Mouse (Mus musculus): Measurements from ENCODE around the gene Zfp385a. TPM values are rescaled to one million over a fixed set of nuclear protein-coding genes. Genes with fewer than 3 reads are reported as not detected.
"Not testable (repeated sequence)": the region's sequence is repeated elsewhere in the genome, so short reads cannot be mapped to it uniquely, and the experiment has no call there.

The Zfp385a gene
- polyA plus RNA-seq, 1 experiment = 11.7 TPM

DNA sequence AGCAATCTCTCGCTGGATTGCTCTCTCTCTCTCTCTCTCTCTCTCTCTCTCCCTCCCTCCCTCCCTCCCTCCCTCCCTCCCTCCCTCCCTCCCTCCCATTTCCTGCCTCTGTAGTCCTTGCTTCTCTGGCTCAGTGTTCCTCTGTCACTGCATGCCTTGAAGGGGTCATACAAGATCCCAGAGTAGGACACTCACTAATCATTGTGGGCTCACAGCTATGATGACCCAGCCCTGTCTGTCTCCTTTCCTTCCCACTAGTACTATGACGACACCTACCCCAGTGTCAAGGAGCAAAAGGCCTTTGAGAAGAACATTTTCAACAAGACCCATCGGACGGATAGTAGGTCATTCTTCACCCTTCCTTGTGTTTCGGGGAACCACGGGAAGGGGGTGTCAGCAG, 49.5 kb downstream of the Zfp385a start:
- Histone ChIP-seq H3K4me3 (replicated peaks; ENCODE audit: extremely low read depth, low read depth, low read length) (no peak overlapping the region), H3K4me1 (ENCODE audit: control insufficient read depth, insufficient read depth, low read length) (peaks cover 8% of the 10 kb centered on the region)
- WGBS = 74% methylated on average over 6 of the region's 6 CpGs
- TF ChIP-seq CTCF (IDR thresholded peaks at IDR 0.05; ENCODE audit: insufficient read depth, low read length) (no peak), POLR2A (IDR thresholded peaks at IDR 0.05; ENCODE audit: borderline replicate concordance, extremely low read depth, low read depth, low read length) (no peak)
- DNase-seq = no peak

DNA sequence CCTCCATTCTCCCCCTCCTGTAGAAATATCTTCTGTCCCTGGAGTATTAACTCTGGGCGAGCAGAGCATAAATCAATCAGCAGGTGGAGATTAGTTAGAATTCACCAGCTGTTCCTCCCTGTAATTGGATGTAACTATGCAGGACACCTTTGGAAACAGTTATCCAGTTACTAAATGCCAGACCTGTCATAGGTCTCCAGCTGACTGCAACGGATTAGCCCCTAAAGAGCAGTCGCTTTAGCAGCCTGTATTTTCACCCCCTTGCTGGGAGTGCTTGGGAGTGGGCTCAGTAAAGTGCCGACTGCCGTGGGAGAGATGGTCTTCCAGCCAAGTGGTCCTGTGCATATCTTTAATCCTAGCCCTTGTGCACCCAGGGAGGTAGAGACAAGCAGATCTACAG, 50.3 kb downstream of the Zfp385a start:
- DNase-seq = no peak
- Histone ChIP-seq H3K4me3 (replicated peaks; ENCODE audit: extremely low read depth, low read depth, low read length) (no peak overlapping the region), H3K4me1 (ENCODE audit: control insufficient read depth, insufficient read depth, low read length) (peaks cover 8% of the 10 kb centered on the region)
- WGBS = 75% methylated on average over 5 of the region's 5 CpGs
- TF ChIP-seq CTCF (IDR thresholded peaks at IDR 0.05; ENCODE audit: insufficient read depth, low read length) (no peak), POLR2A (IDR thresholded peaks at IDR 0.05; ENCODE audit: borderline replicate concordance, extremely low read depth, low read depth, low read length) (no peak)

DNA sequence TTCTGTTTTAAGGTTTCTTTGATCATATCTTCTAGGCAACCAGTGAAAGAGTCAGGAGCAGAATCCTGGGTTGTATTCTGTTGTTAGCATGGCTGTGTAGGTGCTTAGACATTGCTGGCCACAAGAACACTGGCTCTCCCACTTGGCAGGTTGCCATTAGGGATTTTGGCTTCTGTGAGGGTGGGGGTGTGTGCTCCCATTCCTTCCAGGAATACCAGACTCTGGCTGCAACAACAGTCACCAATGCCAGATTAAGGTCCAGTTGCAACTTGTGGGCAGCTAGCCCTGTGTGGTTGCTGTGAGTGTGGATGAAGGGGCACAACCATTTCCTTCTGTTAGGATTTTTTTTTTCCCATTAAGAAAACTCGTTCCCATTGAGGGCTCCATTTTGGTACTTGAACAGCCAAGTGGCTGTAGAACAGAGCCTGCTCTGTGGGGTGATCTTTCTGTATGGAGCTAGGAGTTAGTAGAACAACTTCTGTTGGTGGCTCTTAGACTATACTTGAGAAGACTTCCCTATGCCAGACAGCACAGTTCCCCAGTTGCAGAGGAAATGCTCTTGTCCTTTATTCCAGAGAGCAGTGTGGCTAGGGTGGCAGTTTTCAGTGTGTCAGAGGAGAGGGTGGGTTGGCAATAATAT, 54.0 kb downstream of the Zfp385a start:
- Histone ChIP-seq H3K4me3 (replicated peaks; ENCODE audit: extremely low read depth, low read depth, low read length) (no peak overlapping the region), H3K4me1 (ENCODE audit: control insufficient read depth, insufficient read depth, low read length) (peaks cover 8% of the 10 kb centered on the region)
- WGBS = 28% methylated on average over 1 of the region's 1 CpGs
- no peak for DNase-seq
- TF ChIP-seq CTCF (IDR thresholded peaks at IDR 0.05; ENCODE audit: insufficient read depth, low read length) = no peak
- TF ChIP-seq POLR2A (IDR thresholded peaks at IDR 0.05; ENCODE audit: borderline replicate concordance, extremely low read depth, low read depth, low read length) = no peak

DNA sequence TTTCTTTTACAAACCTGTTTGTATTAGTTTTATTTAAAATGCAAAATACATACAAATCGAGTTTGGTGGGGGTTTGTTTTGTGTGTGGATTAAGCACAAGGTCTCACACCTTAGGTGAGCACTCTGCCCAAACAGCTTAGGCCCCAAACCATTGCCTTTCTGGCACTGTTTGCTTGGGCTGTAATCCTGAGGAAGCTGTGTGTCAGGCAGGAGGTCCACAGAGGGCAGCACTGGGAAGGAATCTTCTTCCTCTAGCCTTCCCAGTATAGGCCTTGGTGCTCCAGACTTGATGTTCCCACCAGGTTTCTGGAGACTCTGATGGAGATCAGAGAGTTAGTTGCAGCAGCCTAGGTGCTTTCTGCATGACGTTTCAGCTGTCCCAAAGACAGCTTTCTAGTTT, 55.2 kb downstream of the Zfp385a start:
- H3K4me1 ChIP-seq (ENCODE audit: control insufficient read depth, insufficient read depth, low read length) = peaks cover 8% of the 10 kb centered on the region
- no peak for DNase-seq
- peak; percentile 29; the same call in 1 of the 2 replicates for TF ChIP-seq CTCF (IDR thresholded peaks at IDR 0.05; ENCODE audit: insufficient read depth, low read length)
- TF ChIP-seq POLR2A (IDR thresholded peaks at IDR 0.05; ENCODE audit: borderline replicate concordance, extremely low read depth, low read depth, low read length) = no peak
- 41% methylated on average over 2 of the region's 2 CpGs for WGBS
- H3K4me3 ChIP-seq (replicated peaks; ENCODE audit: extremely low read depth, low read depth, low read length) = no peak overlapping the region

DNA sequence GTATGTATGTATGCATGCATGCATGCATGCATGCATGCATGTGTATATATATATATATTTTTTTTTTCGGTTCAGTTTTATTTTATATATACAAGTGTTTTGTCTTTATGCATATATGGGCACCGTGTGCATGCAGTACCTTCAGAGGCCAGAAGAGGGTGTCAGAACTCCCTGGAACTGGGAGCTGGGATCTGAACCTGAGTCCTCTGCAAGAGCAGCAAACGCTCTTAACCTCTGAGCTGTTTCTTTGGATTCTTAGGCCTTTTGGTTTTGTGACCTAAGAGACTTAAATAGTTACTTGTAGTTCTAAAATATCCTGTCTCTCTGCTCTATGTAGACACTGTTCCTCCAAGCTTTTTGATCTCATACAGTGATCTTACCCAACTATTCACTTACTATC, 55.8 kb downstream of the Zfp385a start:
- DNase-seq = peak; percentile 52
- Histone ChIP-seq H3K4me1 (ENCODE audit: control insufficient read depth, insufficient read depth, low read length) (peaks cover 8% of the 10 kb centered on the region), H3K4me3 (replicated peaks; ENCODE audit: extremely low read depth, low read depth, low read length) (no peak overlapping the region)
- TF ChIP-seq POLR2A (IDR thresholded peaks at IDR 0.05; ENCODE audit: borderline replicate concordance, extremely low read depth, low read depth, low read length) = no peak
- peak; percentile 70 for TF ChIP-seq CTCF (IDR thresholded peaks at IDR 0.05; ENCODE audit: insufficient read depth, low read length)
- WGBS = 67% methylated on average over 3 of the region's 3 CpGs

DNA sequence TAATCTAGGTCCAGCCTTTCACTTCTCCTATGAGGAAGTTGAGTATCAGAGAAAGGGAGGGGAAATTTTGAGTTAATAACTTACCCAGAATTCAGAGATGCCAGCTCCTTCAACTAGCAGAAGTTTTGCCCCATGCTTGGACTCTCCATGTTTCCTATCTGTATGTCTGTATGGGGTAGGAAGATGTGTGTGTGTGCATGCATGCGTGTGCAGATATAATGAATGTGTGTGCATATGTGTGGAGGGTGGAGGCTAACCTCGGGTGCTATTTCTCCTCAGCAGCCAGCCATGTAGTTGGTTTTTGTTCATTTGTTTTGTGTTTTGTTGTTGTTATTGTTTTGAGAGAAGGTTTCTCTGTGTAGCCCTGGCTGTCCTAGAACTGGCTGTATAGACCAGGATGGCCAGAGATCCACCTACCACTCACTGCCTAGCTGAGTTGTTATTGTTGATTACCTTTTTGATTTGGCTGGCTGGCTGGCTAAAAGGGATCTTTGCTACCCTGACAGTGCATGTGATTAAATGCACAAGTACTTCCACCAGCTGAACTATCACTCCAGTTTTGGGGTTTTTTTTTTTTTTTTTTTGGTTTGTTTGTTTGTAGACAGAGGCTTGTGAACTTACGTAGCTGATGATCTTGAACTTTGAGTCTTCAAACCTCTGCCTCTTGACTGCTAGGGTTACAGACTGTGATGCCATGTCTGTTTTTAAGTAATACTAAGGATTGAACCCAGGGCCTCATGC, 58.3 kb downstream of the Zfp385a start:
- no peak overlapping the region for H3K4me3 ChIP-seq (replicated peaks; ENCODE audit: extremely low read depth, low read depth, low read length)
- WGBS = 85% methylated on average over 3 of the region's 3 CpGs
- H3K4me1 ChIP-seq (ENCODE audit: control insufficient read depth, insufficient read depth, low read length) = peaks cover 8% of the 10 kb centered on the region
- TF ChIP-seq POLR2A (IDR thresholded peaks at IDR 0.05; ENCODE audit: borderline replicate concordance, extremely low read depth, low read depth, low read length) (no peak), CTCF (IDR thresholded peaks at IDR 0.05; ENCODE audit: insufficient read depth, low read length) (no peak)
- no peak for DNase-seq

DNA sequence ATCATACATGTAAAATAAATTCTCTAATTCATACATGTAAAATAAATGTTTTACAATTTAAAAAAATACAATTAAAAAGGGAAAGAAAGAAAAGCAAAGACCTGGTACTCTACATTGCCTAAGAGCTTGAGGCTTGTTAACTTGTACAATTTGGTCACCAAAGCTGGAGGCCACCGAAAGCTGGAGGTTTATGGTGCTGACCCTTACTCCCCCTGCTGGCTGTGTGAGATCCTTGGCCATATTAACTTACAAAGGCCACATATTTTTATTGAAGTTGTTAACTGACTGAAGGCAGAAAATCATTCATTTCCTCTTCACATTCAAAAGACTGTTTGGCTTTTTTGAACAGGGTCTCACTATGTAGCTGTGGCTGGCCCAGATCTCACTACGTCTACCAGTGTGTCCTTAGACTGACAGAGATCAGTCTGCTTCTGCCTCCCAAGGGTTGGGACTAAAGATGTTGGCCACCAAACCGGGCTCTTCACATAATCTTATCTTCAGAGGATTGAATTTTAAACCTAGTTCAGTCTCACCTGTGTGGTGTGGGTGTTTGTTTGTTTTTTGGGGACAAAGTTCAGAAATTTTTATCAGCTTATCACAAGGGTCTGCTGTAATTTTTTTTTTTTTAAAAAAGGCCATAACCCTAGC, 59.0 kb downstream of the Zfp385a start:
- DNase-seq = no peak
- TF ChIP-seq CTCF (IDR thresholded peaks at IDR 0.05; ENCODE audit: insufficient read depth, low read length) = peak; percentile 71
- no peak for TF ChIP-seq POLR2A (IDR thresholded peaks at IDR 0.05; ENCODE audit: borderline replicate concordance, extremely low read depth, low read depth, low read length)
- 50% methylated on average over 3 of the region's 3 CpGs for WGBS
- H3K4me1 ChIP-seq (ENCODE audit: control insufficient read depth, insufficient read depth, low read length) = peaks cover 3% of the 10 kb centered on the region
- no peak overlapping the region for H3K4me3 ChIP-seq (replicated peaks; ENCODE audit: extremely low read depth, low read depth, low read length)

DNA sequence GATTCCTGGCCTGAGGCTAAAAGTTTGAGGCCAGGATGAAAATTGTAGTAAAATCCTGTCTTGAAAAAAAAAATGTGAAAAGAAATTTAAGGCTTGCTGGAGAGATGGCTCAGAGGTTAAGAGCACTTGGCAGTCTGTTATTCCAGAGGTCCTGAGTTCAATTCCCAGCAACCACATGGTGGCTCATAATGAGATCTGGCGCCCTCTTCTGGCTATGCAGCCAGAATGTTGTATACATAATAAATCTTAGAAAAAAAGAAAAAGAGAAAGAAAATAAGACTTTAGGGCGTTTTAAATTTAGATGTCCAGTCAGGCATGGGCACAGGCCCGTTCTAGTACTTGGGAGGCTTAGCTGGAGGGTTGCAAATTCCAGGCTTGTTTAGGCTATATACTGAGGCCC, 60.1 kb downstream of the Zfp385a start:
- DNase-seq = no peak
- 49% methylated on average over 3 of the region's 3 CpGs for WGBS
- no peak overlapping the region for H3K4me3 ChIP-seq (replicated peaks; ENCODE audit: extremely low read depth, low read depth, low read length)
- TF ChIP-seq POLR2A (IDR thresholded peaks at IDR 0.05; ENCODE audit: borderline replicate concordance, extremely low read depth, low read depth, low read length) (no peak), CTCF (IDR thresholded peaks at IDR 0.05; ENCODE audit: insufficient read depth, low read length) (no peak)
- no peaks in the 10 kb centered on the region; the same call in 1 of the 2 replicates for H3K4me1 ChIP-seq (ENCODE audit: control insufficient read depth, insufficient read depth, low read length)

DNA sequence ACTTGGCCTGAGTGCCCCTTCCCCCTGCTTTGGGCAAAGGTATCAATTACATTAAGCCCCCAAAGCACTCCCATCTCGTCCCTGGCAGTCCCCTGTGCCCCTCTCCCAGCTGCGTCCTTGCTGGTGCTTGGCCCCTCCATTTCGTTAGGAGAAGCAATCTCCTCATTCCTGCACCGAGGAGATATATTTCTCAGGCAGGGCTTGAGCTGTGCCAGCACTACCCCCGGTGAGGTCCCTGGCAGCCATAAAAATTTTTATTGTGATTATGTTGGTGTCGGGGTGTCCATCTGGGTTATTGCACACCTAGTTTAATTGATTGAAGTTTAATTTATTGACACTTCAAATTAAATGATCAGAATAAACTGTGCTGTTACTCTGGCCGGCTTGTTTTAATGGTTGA, 61.9 kb downstream of the Zfp385a start:
- Histone ChIP-seq H3K4me3 (replicated peaks; ENCODE audit: extremely low read depth, low read depth, low read length) (no peak overlapping the region), H3K4me1 (ENCODE audit: control insufficient read depth, insufficient read depth, low read length) (peaks cover 10% of the 10 kb centered on the region)
- no peak for TF ChIP-seq POLR2A (IDR thresholded peaks at IDR 0.05; ENCODE audit: borderline replicate concordance, extremely low read depth, low read depth, low read length)
- TF ChIP-seq CTCF (IDR thresholded peaks at IDR 0.05; ENCODE audit: insufficient read depth, low read length) = no peak
- no peak for DNase-seq
- 72% methylated on average over 7 of the region's 7 CpGs for WGBS

DNA sequence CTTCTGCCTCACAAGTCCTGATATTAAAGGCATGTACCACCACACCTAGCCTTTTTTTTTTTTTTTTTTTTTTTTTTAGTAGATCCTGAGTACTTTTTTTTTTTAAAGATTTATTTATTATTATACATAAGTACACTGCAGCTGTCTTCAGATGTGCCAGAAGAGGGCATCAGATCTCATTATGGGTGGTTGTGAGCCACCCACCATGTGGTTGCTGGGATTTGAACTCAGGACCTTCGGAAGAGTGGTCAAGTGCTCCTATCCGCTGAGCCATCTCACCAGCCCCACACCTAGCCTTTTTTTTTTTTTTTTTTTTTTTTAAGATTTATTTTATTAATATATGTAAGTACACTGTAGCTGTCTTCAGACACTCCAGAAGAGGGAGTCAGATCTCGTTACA, 64.0 kb downstream of the Zfp385a start:
- not testable (repeated sequence) for DNase-seq; H3K4me3 ChIP-seq (replicated peaks; ENCODE audit: extremely low read depth, low read depth, low read length)
- WGBS = 89% methylated on average over 3 of the region's 3 CpGs
- peaks cover 10% of the 10 kb centered on the region for H3K4me1 ChIP-seq (ENCODE audit: control insufficient read depth, insufficient read depth, low read length)
